Mouse (Mus musculus) ES-Bruce4 (cell line): ENCODE results near the gene Foxk2. TPM values are rescaled to one million over a fixed set of nuclear protein-coding genes. Genes with fewer than 3 reads are reported as not detected.
A peak's percentile ranks its signal among the peaks of the same experiment; 100 is the strongest.

Experiments
- H3K27ac ChIP-seq: 2 replicates; pipeline ENCODE4 v1.5.1; 2012; ENCODE audit warnings: low read length, inconsistent platforms; ENCODE audit not compliant: insufficient read depth
- H3K27me3 ChIP-seq: 2 replicates; pipeline ENCODE4 v1.6.1; 2012; ENCODE audit warnings: mild to moderate bottlenecking, low read length, inconsistent platforms; ENCODE audit not compliant: control insufficient read depth, poor library complexity, insufficient read depth, severe bottlenecking
- H3K36me3 ChIP-seq: 2 replicates; pipeline ENCODE4 v1.6.1; 2012; ENCODE audit warnings: inconsistent platforms, mild to moderate bottlenecking, low read length, moderate library complexity; ENCODE audit not compliant: control insufficient read depth, poor library complexity, insufficient read depth, severe bottlenecking
- H3K4me1 ChIP-seq: one replicate; pipeline ENCODE4 v1.8.1; 2011; ENCODE audit warnings: low read length; ENCODE audit not compliant: control insufficient read depth, insufficient read depth
- H3K4me3 ChIP-seq: 2 replicates; pipeline ENCODE4 v1.5.1; 2011; ENCODE audit warnings: low read depth, mild to moderate bottlenecking, low read length
- H3K9ac ChIP-seq: 2 replicates; pipeline ENCODE4 v1.6.1; 2012; ENCODE audit warnings: low read depth, mild to moderate bottlenecking, inconsistent platforms; ENCODE audit not compliant: poor library complexity, severe bottlenecking
- H3K9me3 ChIP-seq: replicated peaks from 2 replicates; pipeline ENCODE4 v1.6.1; 2012; ENCODE audit warnings: mild to moderate bottlenecking, low read length, inconsistent platforms; ENCODE audit not compliant: control insufficient read depth, poor library complexity, insufficient read depth, severe bottlenecking
- CTCF ChIP-seq: IDR thresholded peaks from one replicate; pipeline ENCODE4 v1.8.1; 2011; ENCODE audit warnings: low read depth, low read length
- EP300 ChIP-seq: IDR thresholded peaks from 2 replicates; pipeline ENCODE4 v1.6.1; 2011; ENCODE audit warnings: low read depth, low read length; ENCODE audit not compliant: insufficient read depth
- POLR2A ChIP-seq: IDR thresholded peaks from one replicate; pipeline ENCODE4 v1.8.1; 2011; ENCODE audit warnings: low read length; ENCODE audit not compliant: insufficient read depth
- polyA plus RNA-seq: library from polyadenylated mRNA; stranded (reverse); fragments of >200 nt; gene quantifications from 2 replicates; pipeline ENCODE4 v1.2.4, GENCODE M21; 2011; ENCODE audit warnings: low read depth; ENCODE audit not compliant: missing spikeins, insufficient read depth, insufficient read length

The Foxk2 gene
- polyA plus RNA-seq, 1 experiment = 68.1 TPM

DNA sequence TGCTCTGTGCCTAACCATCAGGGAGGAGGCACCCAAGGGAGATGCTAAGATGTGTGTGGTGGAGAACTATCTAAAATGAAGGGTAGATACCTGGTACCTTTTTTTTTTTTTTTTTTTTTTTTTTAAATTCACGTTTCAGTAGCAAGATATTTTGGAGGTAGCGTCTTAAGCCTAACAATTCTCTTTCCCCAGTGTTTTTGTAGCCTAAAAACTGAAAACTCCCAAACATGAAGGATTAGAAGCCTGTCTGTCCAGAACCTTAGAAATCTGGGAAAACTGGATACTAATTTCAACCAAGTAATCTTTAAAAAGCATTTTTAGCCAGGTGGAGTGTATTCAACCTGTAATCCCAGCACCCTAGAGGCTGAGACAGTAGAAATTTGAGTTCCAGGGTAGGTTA lies 1.3 kb downstream of the Foxk2 start:
- peak overlapping the region; percentile 98 for H3K9ac ChIP-seq
- no peaks in the 10 kb centered on the region for H3K27me3 ChIP-seq
- H3K9me3 ChIP-seq = no peaks in the 10 kb centered on the region
- peak overlapping the region; percentile 88 for H3K4me3 ChIP-seq
- H3K27ac ChIP-seq = no peak overlapping the region
- no peaks in the 10 kb centered on the region for H3K4me1 ChIP-seq
- TF ChIP-seq EP300 (no peak), CTCF (no peak), POLR2A (no peak)
- peaks cover 23% of the 10 kb centered on the region for H3K36me3 ChIP-seq

GRCm38 (mm10) chr11:121277516-121277915 lies 17.7 kb downstream of the Foxk2 start:
- H3K27ac ChIP-seq = no peak overlapping the region
- H3K4me1 ChIP-seq = no peaks in the 10 kb centered on the region
- peaks cover 6% of the 10 kb centered on the region; the same call in 1 of the 2 replicates for H3K36me3 ChIP-seq
- no peaks in the 10 kb centered on the region for H3K27me3 ChIP-seq
- H3K9ac ChIP-seq = no peak overlapping the region
- TF ChIP-seq EP300 = no peak
- TF ChIP-seq POLR2A = no peak
- no peak for TF ChIP-seq CTCF
- H3K4me3 ChIP-seq = no peak overlapping the region
- H3K9me3 ChIP-seq = no peaks in the 10 kb centered on the region

DNA sequence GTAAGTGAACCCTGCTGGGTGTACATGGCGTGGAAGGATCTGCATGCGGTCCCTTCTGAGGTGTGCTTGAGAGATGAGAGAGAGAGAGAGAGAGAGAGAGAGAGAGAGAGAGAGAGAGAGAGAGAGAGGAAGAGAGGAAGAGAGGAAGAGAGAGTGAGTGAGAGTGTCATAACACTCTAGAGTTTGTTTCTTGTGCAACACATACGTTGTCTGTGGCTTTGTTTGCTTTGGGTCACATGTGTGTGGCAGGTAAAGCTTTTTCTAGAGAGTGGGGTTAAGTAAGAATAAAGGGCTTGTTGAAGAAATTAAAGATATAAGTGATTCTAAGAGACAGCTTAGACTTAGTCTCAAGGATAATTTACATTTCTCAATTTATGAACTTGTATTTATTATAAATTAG lies 18.2 kb downstream of the Foxk2 start:
- H3K27me3 ChIP-seq = no peaks in the 10 kb centered on the region
- TF ChIP-seq CTCF (no peak), POLR2A (no peak)
- H3K9me3 ChIP-seq = no peaks in the 10 kb centered on the region
- H3K4me3 ChIP-seq = no peak overlapping the region
- H3K4me1 ChIP-seq = no peaks in the 10 kb centered on the region
- no peak overlapping the region for H3K27ac ChIP-seq
- H3K36me3 ChIP-seq = peaks cover 6% of the 10 kb centered on the region; the same call in 1 of the 2 replicates
- no peak overlapping the region for H3K9ac ChIP-seq

GRCm38 (mm10) chr11:121282911-121283310 lies 23.1 kb downstream of the Foxk2 start:
- TF ChIP-seq EP300 (no peak), POLR2A (no peak), CTCF (no peak)
- Histone ChIP-seq H3K27ac (no peak overlapping the region), H3K27me3 (no peaks in the 10 kb centered on the region), H3K9me3 (no peaks in the 10 kb centered on the region), H3K4me3 (no peak overlapping the region), H3K9ac (no peak overlapping the region), H3K4me1 (no peaks in the 10 kb centered on the region), H3K36me3 (peaks cover 11% of the 10 kb centered on the region)

DNA sequence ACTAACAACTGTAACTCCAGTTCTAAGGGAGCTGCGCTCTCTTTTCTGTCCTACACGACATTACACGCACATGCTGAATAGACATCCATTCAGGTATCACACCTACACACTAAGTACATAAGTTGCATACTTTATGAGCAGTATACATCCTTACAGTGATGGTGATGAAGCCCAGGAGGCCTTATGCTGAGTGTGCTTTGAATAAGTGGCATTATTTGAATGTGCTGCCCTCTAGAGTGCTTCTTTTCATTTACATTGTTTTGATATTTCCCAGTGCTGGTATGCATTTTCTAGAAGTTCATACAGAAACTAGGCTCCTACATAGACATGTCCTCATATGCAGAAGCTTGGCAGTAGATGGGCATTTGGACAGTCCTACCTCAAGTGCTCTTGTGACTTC lies 30.1 kb downstream of the Foxk2 start:
- Histone ChIP-seq H3K9ac (no peak overlapping the region), H3K9me3 (no peaks in the 10 kb centered on the region), H3K4me3 (no peak overlapping the region), H3K36me3 (peaks cover 49% of the 10 kb centered on the region), H3K4me1 (no peaks in the 10 kb centered on the region), H3K27me3 (no peaks in the 10 kb centered on the region), H3K27ac (no peak overlapping the region)
- TF ChIP-seq EP300 (no peak), POLR2A (no peak), CTCF (no peak)

DNA sequence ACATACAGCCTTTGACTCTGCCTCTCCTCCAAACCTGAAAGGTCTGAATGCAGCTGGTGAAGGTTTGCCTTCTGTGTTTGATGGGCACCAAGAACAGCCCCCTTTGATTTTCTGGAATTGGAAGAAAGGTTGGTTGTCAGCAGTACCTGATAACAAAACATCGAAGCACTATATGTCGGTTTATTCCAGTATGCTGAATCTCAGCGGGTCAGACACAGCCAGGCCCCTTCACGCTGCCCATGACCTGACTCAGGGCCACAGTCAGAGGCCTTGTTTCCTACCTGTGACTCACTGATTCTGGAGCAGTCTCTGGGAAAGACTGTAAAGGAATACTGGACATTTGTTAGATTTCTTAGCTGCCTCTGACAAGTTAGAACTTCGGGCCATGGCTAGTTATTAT lies 35.0 kb downstream of the Foxk2 start:
- Histone ChIP-seq H3K9me3 (no peaks in the 10 kb centered on the region), H3K4me1 (no peaks in the 10 kb centered on the region), H3K27ac (no peak overlapping the region), H3K36me3 (peaks cover 45% of the 10 kb centered on the region), H3K27me3 (no peaks in the 10 kb centered on the region), H3K9ac (no peak overlapping the region), H3K4me3 (no peak overlapping the region)
- no peak for TF ChIP-seq CTCF
